Mouse (Mus musculus) heart, postnatal 0 days (tissue): Measurements from ENCODE around the gene Neurog1. TPM values are rescaled to one million over a fixed set of nuclear protein-coding genes. Genes with fewer than 3 reads are reported as not detected.

Experiments
- ATAC-seq: fragments of 200-750 bp; cut with Nextera tagmentation; 2 replicates; pipeline ENCODE4 v1.8.0; 2017; ENCODE audit warnings: low read depth, moderate number of reproducible peaks, moderate library complexity; ENCODE audit not compliant: insufficient read depth
- DNase-seq: peaks from one replicate; pipeline ENCODE4 v3.0.0-alpha.2; 2016; ENCODE audit warnings: low spot score
- H3K27ac ChIP-seq: fragments of 300-500 bp; sonication (generic); 2 replicates; pipeline ENCODE4 v1.5.1; 2014; ENCODE audit warnings: low read depth, mild to moderate bottlenecking
- H3K27me3 ChIP-seq: fragments of 300-500 bp; sonication (generic); 2 replicates; pipeline ENCODE4 v1.6.1; 2014; ENCODE audit warnings: low read length, mixed read lengths; ENCODE audit not compliant: control insufficient read depth, insufficient read depth
- H3K36me3 ChIP-seq: fragments of 300-500 bp; sonication (generic); replicated peaks from 2 replicates; pipeline ENCODE4 v1.6.1; 2014; ENCODE audit warnings: low read length, mixed read lengths; ENCODE audit not compliant: control insufficient read depth, insufficient read depth
- H3K4me1 ChIP-seq: fragments of 300-500 bp; sonication (generic); 2 replicates; pipeline ENCODE4 v1.6.1; 2014; ENCODE audit warnings: antibody characterized with exemption; ENCODE audit not compliant: control insufficient read depth, insufficient read depth
- H3K4me2 ChIP-seq: fragments of 300-500 bp; sonication (generic); 2 replicates; pipeline ENCODE4 v1.6.1; 2014; ENCODE audit warnings: low read depth, mild to moderate bottlenecking, low read length, moderate library complexity
- H3K4me3 ChIP-seq: fragments of 300-500 bp; sonication (generic); 2 replicates; pipeline ENCODE4 v1.5.1; 2014; ENCODE audit warnings: low read depth, low read length
- H3K9ac ChIP-seq: fragments of 300-500 bp; sonication (generic); replicated peaks from 2 replicates; pipeline ENCODE4 v1.6.1; 2014; ENCODE audit warnings: low read depth, low read length, mixed read lengths
- H3K9me3 ChIP-seq: fragments of 300-500 bp; sonication (generic); replicated peaks from 2 replicates; pipeline ENCODE4 v1.6.1; 2016; ENCODE audit warnings: low read length; ENCODE audit not compliant: control insufficient read depth
- CTCF ChIP-seq: IDR thresholded peaks from 2 replicates; pipeline ENCODE4 v1.5.1; 2016; ENCODE audit warnings: antibody characterized with exemption, control low read depth, low read depth
- EP300 ChIP-seq: IDR thresholded peaks from 2 replicates; pipeline ENCODE4 v1.6.1; 2016; ENCODE audit warnings: antibody characterized with exemption, low read depth
- WGBS: fragments of 180-500 bp; shearing (Covaris S2); extraction: QIAGEN DNeasy Blood & Tissue Kit; methylation state at CpG from one replicate; pipeline ENCODE4 v1.1.7; 2014; 5-methylcytosine and 5-hydroxymethylcytosine counted together
- polyA plus RNA-seq: library from polyadenylated mRNA; unstranded; fragments of >200 nt; fragmentation: Nextera tagmentation; extraction: Ambion mirVana; gene quantifications from 2 replicates; pipeline ENCODE4 v1.2.1, GENCODE M21; 2015
- total RNA-seq: library from RNA; depleted of rRNA; stranded (reverse); fragments of >200 nt; gene quantifications from 2 replicates; pipeline ENCODE4 v1.2.3, GENCODE M21; 2014; ENCODE audit warnings: low replicate concordance; rRNA removed

Gene Neurog1
- total and polyA plus RNA-seq, 2 experiments from 2014 or later, result not detected

DNA sequence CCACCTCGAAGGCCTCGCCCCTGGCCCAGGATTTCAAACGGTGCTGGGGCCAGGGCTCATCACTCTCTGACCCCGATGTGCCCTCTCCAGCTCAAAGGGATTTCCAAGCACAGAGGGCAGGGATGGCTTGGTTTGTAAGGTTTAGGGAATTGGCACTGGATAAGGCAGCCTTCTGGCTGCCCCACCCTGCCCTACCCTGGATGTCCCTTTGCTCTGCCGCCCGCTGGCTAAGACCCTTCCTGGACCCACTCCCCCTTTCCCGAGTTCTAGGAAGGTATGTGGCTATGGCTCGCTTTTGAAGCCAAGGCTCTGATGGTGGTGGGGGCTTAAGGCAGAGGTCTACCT lies 42.9 kb downstream of the Neurog1 start:
- H3K9ac ChIP-seq, result no peak overlapping the region
- WGBS, result 35% methylated on average over 8 of the region's 8 CpGs
- no peak overlapping the region for H3K4me3 ChIP-seq

DNA sequence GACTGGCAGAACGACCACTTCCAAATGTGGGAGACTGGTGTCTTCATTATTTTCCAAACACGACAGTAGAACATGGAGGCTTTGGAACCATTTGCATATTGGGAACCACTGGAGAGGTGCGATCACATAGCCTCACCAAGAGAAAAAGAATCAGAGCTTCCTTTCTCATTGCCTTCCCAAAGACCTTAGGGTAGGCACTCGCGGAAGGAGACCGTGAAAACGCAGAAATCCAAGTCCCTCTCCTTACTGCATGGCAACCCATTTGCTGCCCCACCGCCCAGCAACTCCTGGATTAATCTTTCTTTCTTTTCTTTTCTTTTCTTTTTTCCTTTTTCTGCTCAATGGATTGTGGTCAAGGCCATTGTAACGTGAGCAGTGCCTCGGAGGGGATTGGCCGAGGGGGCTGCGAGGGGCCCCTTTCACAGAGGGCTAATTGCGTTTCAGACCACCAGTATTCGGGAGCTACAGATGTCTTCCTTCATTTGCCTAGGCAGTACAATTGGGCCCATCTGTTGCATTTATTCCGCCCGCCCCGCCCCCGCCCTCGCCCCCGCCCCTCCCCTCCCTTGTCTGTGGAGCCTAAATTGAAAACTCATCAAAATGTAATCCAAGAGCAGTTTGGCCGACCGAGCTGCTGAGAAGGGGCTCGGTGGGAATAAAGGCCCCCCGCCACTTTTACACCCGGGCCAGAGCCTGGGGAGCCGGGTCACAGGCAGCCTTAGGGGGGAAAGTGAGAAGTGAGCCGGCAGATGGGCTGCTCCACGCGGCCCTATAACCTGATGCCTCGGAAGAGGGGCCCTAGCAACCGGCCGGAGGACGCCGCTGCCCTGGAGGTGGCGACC lies 43.5 kb downstream of the Neurog1 start:
- peaks cover 8% of the 10 kb centered on the region; the same call in 1 of the 2 replicates for H3K9me3 ChIP-seq
- TF ChIP-seq EP300 (no peak), CTCF (no peak)
- H3K36me3 ChIP-seq, result no peaks in the 10 kb centered on the region
- no peaks in the 10 kb centered on the region for H3K4me1 ChIP-seq
- H3K27ac ChIP-seq, result no peak overlapping the region
- no peak overlapping the region for H3K4me3 ChIP-seq
- DNase-seq, result no peak
- 16% methylated on average over 35 of the region's 35 CpGs for WGBS
- H3K9ac ChIP-seq, result no peak overlapping the region
- H3K27me3 ChIP-seq, result peaks cover 27% of the 10 kb centered on the region
- no peak for ATAC-seq
- 0 out of 2 replicates have a peak overlapping the region, but pooled peaks have one; percentile 15 for H3K4me2 ChIP-seq

More for the DNA sequence above, 42.9 kb downstream of the Neurog1 start:
- H3K4me2 ChIP-seq, result 0 out of 2 replicates have a peak overlapping the region, but pooled peaks have one; percentile 15
- H3K36me3 ChIP-seq, result no peaks in the 10 kb centered on the region
- ATAC-seq (no peak), DNase-seq (no peak)
- peaks cover 27% of the 10 kb centered on the region for H3K27me3 ChIP-seq
- TF ChIP-seq CTCF, result no peak
- no peak for TF ChIP-seq EP300
- peaks cover 8% of the 10 kb centered on the region; the same call in 1 of the 2 replicates for H3K9me3 ChIP-seq
- H3K27ac ChIP-seq, result no peak overlapping the region
- H3K4me1 ChIP-seq, result no peaks in the 10 kb centered on the region

Other genes starting within 250 kb of the Neurog1 start
- gene H2afy, start 115.8 kb downstream of the Neurog1 start, total RNA-seq, result 45.0 and 93.1 TPM in 2 replicates
- 61.7 and 62.0 TPM in 2 replicates for gene H2afy, start 115.8 kb downstream of the Neurog1 start, polyA plus RNA-seq
- gene Tifab, start 73.3 kb downstream of the Neurog1 start, total RNA-seq, result not detected in 2 replicates
- gene Tifab, start 73.3 kb downstream of the Neurog1 start, polyA plus RNA-seq, result 0.71 and 0.88 TPM in 2 replicates
- gene Cxcl14, start 44.4 kb upstream of the Neurog1 start, total RNA-seq, result not detected in 2 replicates
- 0.08 and 0.16 TPM in 2 replicates for gene Cxcl14, start 44.4 kb upstream of the Neurog1 start, polyA plus RNA-seq
- not detected in 2 replicates for gene Gm3045, start 174.4 kb upstream of the Neurog1 start, total RNA-seq
- gene Gm3045, start 174.4 kb upstream of the Neurog1 start, polyA plus RNA-seq, result not detected in 2 replicates
- 0.57 TPM in 1 of 2 replicates, not detected in the other for gene Slc25a48, start 186.2 kb upstream of the Neurog1 start, total RNA-seq
- gene Slc25a48, start 186.2 kb upstream of the Neurog1 start, polyA plus RNA-seq, result not detected in 2 replicates
- not detected in 2 replicates for gene Il9, start 230.1 kb upstream of the Neurog1 start, total RNA-seq
- not detected in 2 replicates for gene Il9, start 230.1 kb upstream of the Neurog1 start, polyA plus RNA-seq